Mouse (Mus musculus) embryonic facial prominence, embryonic 14.5 days (tissue): ENCODE measurements around the gene Fzd7. TPM values are rescaled to one million over a fixed set of nuclear protein-coding genes. Genes with fewer than 3 reads are reported as not detected.

ENCODE experiments used
- polyA plus RNA-seq: library from polyadenylated mRNA; unstranded; fragments of >200 nt; fragmentation: Nextera tagmentation; extraction: Ambion mirVana; gene quantifications from 2 replicates; pipeline ENCODE4 v1.2.1, GENCODE M21; 2014

The Fzd7 gene
- polyA plus RNA-seq, 1 experiment from 2014 or later = 13.8 TPM

Other genes with a start within 250 kb of the Fzd7 start
- 8.6 and 9.3 TPM in 2 replicates for gene Als2, start 245.2 kb upstream of the Fzd7 start, polyA plus RNA-seq
- gene Cdk15, start 225.5 kb upstream of the Fzd7 start, polyA plus RNA-seq = 1.3 and 1.4 TPM in 2 replicates
- gene Gm973, start 33.8 kb downstream of the Fzd7 start, polyA plus RNA-seq = 1.6 and 5.9 TPM in 2 replicates
- gene Sumo1, start 188.4 kb downstream of the Fzd7 start, polyA plus RNA-seq = 354 and 387 TPM in 2 replicates
- 192 and 197 TPM in 2 replicates for gene Nop58, start 202.5 kb downstream of the Fzd7 start, polyA plus RNA-seq